Mouse (Mus musculus) brain, embryonic 14.5 days (tissue): ENCODE data around the gene Ggt5.

ENCODE experiments used
- CTCF ChIP-seq: fragments of 200-500 bp; IDR thresholded peaks from 2 replicates; pipeline ENCODE4 v1.5.1; 2012; ENCODE audit warnings: inconsistent platforms, mild to moderate bottlenecking, moderate library complexity, borderline replicate concordance; ENCODE audit not compliant: insufficient read depth, insufficient read length; ENCODE audit errors: extremely low read depth
- POLR2A ChIP-seq: fragments of 200-500 bp; IDR thresholded peaks from 2 replicates; pipeline ENCODE4 v1.6.1; 2012; ENCODE audit warnings: mild to moderate bottlenecking, inconsistent platforms, borderline replicate concordance; ENCODE audit not compliant: poor library complexity, insufficient read depth, insufficient read length, severe bottlenecking; ENCODE audit errors: extremely low read depth

- TF ChIP-seq POLR2A: no peak
- TF ChIP-seq CTCF: no peak
These were observed 10.0 kb upstream of the Ggt5 start for GRCm38 (mm10) chr10:75579129-75579528.
